Mouse (Mus musculus) layer of hippocampus, postnatal 25 days (tissue): ENCODE results near the gene Crtap. TPM values are rescaled to one million over a fixed set of nuclear protein-coding genes. Genes with fewer than 3 reads are reported as not detected.
A peak's percentile ranks its signal among the peaks of the same experiment; 100 is the strongest.
"Not testable (repeated sequence)": the region's sequence is repeated elsewhere in the genome, so short reads cannot be mapped to it uniquely, and the experiment has no call there.

Experiments
- DNase-seq, 2 experiments: peaks; one replicate each; pipeline ENCODE4 v3.0.0; 2022; ENCODE audit warnings: mixed read lengths in 2 of 2, low spot score in 1 of 2; ENCODE audit errors: extremely low spot score in 1 of 2
- total RNA-seq, 2 experiments: library from RNA; stranded (reverse); gene quantifications; 2 replicates each; pipeline ENCODE4 v1.2.3; 2021

Gene Crtap
- total RNA-seq, 2 experiments from 2014 or later: 5.7 to 6.9 TPM

- no peak for DNase-seq
Measured at GRCm38 (mm10) chr9:114399680-114400079, 9.2 kb upstream of the Crtap start.

GRCm38 (mm10) chr9:114395258-114395657 is 4.8 kb upstream of the Crtap start:
- no peak for DNase-seq

GRCm38 (mm10) chr9:114394677-114395076 is 4.2 kb upstream of the Crtap start:
- no peak for DNase-seq

GRCm38 (mm10) chr9:114394136-114394535 is 3.7 kb upstream of the Crtap start:
- DNase-seq: not testable (repeated sequence)

- DNase-seq: no peak
Measured at GRCm38 (mm10) chr9:114390749-114391075, 237 bp upstream of the Crtap start.

GRCm38 (mm10) chr9:114389371-114389904 is 1.0 kb downstream of the Crtap start:
- DNase-seq: no peak

- no peak for DNase-seq
Measured at GRCm38 (mm10) chr9:114388701-114389370, 1.6 kb downstream of the Crtap start.

GRCm38 (mm10) chr9:114388288-114388687 is 2.2 kb downstream of the Crtap start:
- no peak for DNase-seq

- DNase-seq: no peak
Measured at GRCm38 (mm10) chr9:114387086-114387485, 3.4 kb downstream of the Crtap start.

- no peak for DNase-seq
Measured at GRCm38 (mm10) chr9:114385160-114385559, 5.3 kb downstream of the Crtap start.

GRCm38 (mm10) chr9:114384691-114385090 is 5.8 kb downstream of the Crtap start:
- no peak for DNase-seq

- no peak for DNase-seq
Measured at GRCm38 (mm10) chr9:114382936-114383710, 7.4 kb downstream of the Crtap start.

- DNase-seq: peak in 1 of 2 experiments; percentile 20
Measured at GRCm38 (mm10) chr9:114380881-114381733, 9.4 kb downstream of the Crtap start.

- DNase-seq: no peak
Measured at GRCm38 (mm10) chr9:114379871-114380270, 10.6 kb downstream of the Crtap start.

- no peak for DNase-seq
Measured at GRCm38 (mm10) chr9:114377168-114377567, 13.3 kb downstream of the Crtap start.

- DNase-seq: no peak
Measured at GRCm38 (mm10) chr9:114375276-114375962, 15.1 kb downstream of the Crtap start.

GRCm38 (mm10) chr9:114371717-114372116 is 18.8 kb downstream of the Crtap start:
- DNase-seq: peak in 1 of 2 experiments; percentile 12

GRCm38 (mm10) chr9:114369389-114369788 is 21.1 kb downstream of the Crtap start:
- DNase-seq: not testable (repeated sequence)

- DNase-seq: no peak
Measured at GRCm38 (mm10) chr9:114368471-114368858, 22.0 kb downstream of the Crtap start.

GRCm38 (mm10) chr9:114367783-114368470 is 22.5 kb downstream of the Crtap start:
- DNase-seq: peak; percentile 61 to 74
